Mouse (Mus musculus) layer of hippocampus, adult 8-10 months (tissue): Measurements from ENCODE around the gene Rnase11. TPM values are rescaled to one million over a fixed set of nuclear protein-coding genes. Genes with fewer than 3 reads are reported as not detected.

Experiments used
- DNase-seq, 2 experiments: peaks; one replicate each; pipeline ENCODE4 v3.0.0; 2022; ENCODE audit warnings: low spot score in 2 of 2
- total RNA-seq, 4 experiments: library from RNA; stranded (reverse); gene quantifications; 2 replicates each; pipeline ENCODE4 v1.2.4; 2022

The Rnase11 gene
- total RNA-seq, 4 experiments from 2014 or later: not detected

GRCm38 (mm10) chr14:51082599-51083581 is 32.9 kb upstream of the Rnase11 start:
- DNase-seq: peak in 1 of 2 experiments; percentile 79

GRCm38 (mm10) chr14:51081035-51081434 is 31.1 kb upstream of the Rnase11 start:
- no peak for DNase-seq

GRCm38 (mm10) chr14:51079180-51079579 is 29.2 kb upstream of the Rnase11 start:
- no peak for DNase-seq

- DNase-seq: no peak
Observed at GRCm38 (mm10) chr14:51074335-51074734, 24.4 kb upstream of the Rnase11 start, which contains the start of gene Olfr750. Gene Olfr750, minus strand, starts transcription at chr14:51074435.

- DNase-seq: no peak
Observed at GRCm38 (mm10) chr14:51069617-51070016, 19.7 kb upstream of the Rnase11 start.

- DNase-seq: no peak
Observed at GRCm38 (mm10) chr14:51068956-51069355, 19.0 kb upstream of the Rnase11 start.

GRCm38 (mm10) chr14:51060761-51061160 is 10.8 kb upstream of the Rnase11 start:
- no peak for DNase-seq

- DNase-seq: no peak
Observed at GRCm38 (mm10) chr14:51057401-51057831, 7.5 kb upstream of the Rnase11 start, which contains the start of gene Rnase12. Gene Rnase12, minus strand, starts transcription at chr14:51057661.

- no peak for DNase-seq
Observed at GRCm38 (mm10) chr14:51054243-51055237, 4.6 kb upstream of the Rnase11 start.

GRCm38 (mm10) chr14:51053176-51053575 is 3.2 kb upstream of the Rnase11 start:
- DNase-seq: no peak

GRCm38 (mm10) chr14:51051941-51052340 is 2.0 kb upstream of the Rnase11 start:
- DNase-seq: no peak

GRCm38 (mm10) chr14:51047846-51048245 is 2.1 kb downstream of the Rnase11 start:
- no peak for DNase-seq

GRCm38 (mm10) chr14:51041769-51042168 is 8.2 kb downstream of the Rnase11 start, which contains the start of gene Rnase9:
Gene Rnase9, minus strand, starts transcription at chr14:51041869.
- DNase-seq: no peak

GRCm38 (mm10) chr14:51036214-51036613 is 13.7 kb downstream of the Rnase11 start:
- no peak for DNase-seq

- DNase-seq: no peak
Observed at GRCm38 (mm10) chr14:51035206-51035605, 14.8 kb downstream of the Rnase11 start.

- DNase-seq: no peak
Observed at GRCm38 (mm10) chr14:51027387-51028155, 22.4 kb downstream of the Rnase11 start.

GRCm38 (mm10) chr14:51026391-51027133 is 23.4 kb downstream of the Rnase11 start:
- peak; percentile 23 to 75 for DNase-seq

- no peak for DNase-seq
Observed at GRCm38 (mm10) chr14:51024820-51025219, 25.1 kb downstream of the Rnase11 start.

GRCm38 (mm10) chr14:51023457-51023856 is 26.5 kb downstream of the Rnase11 start:
- no peak for DNase-seq

- no peak for DNase-seq
Observed at GRCm38 (mm10) chr14:51017256-51017655, 32.7 kb downstream of the Rnase11 start.
